Mouse (Mus musculus): ENCODE measurements around the gene Dlgap3. TPM values are rescaled to one million over a fixed set of nuclear protein-coding genes. Genes with fewer than 3 reads are reported as not detected.

Gene Dlgap3
- polyA plus RNA-seq, 1 experiment = 0.54 TPM

- no peaks in the 10 kb centered on the region for H3K4me1 ChIP-seq (ENCODE audit: control insufficient read depth, insufficient read depth, low read length)
- DNase-seq = no peak
- 73% methylated on average over 4 of the region's 4 CpGs for WGBS
- no peak overlapping the region for H3K4me3 ChIP-seq (replicated peaks; ENCODE audit: extremely low read depth, low read depth, low read length)
- TF ChIP-seq CTCF (IDR thresholded peaks at IDR 0.05; ENCODE audit: insufficient read depth, low read length) = no peak
- TF ChIP-seq POLR2A (IDR thresholded peaks at IDR 0.05; ENCODE audit: borderline replicate concordance, extremely low read depth, low read depth, low read length) = no peak
Observed at GRCm38 (mm10) chr4:127157746-127158145, 11.3 kb upstream of the Dlgap3 start.

GRCm38 (mm10) chr4:127163926-127164325 lies 5.1 kb upstream of the Dlgap3 start:
- 58% methylated on average over 8 of the region's 8 CpGs for WGBS

GRCm38 (mm10) chr4:127167096-127167495 lies 1.9 kb upstream of the Dlgap3 start:
- WGBS = 68% methylated on average over 5 of the region's 5 CpGs
- TF ChIP-seq POLR2A (IDR thresholded peaks at IDR 0.05; ENCODE audit: borderline replicate concordance, extremely low read depth, low read depth, low read length) = no peak
- TF ChIP-seq CTCF (IDR thresholded peaks at IDR 0.05; ENCODE audit: insufficient read depth, low read length) = no peak
- Histone ChIP-seq H3K4me3 (replicated peaks; ENCODE audit: extremely low read depth, low read depth, low read length) (no peak overlapping the region), H3K4me1 (ENCODE audit: control insufficient read depth, insufficient read depth, low read length) (no peaks in the 10 kb centered on the region)
- DNase-seq = no peak

More at GRCm38 (mm10) chr4:127163926-127164325, 5.1 kb upstream of the Dlgap3 start:
- TF ChIP-seq CTCF (IDR thresholded peaks at IDR 0.05; ENCODE audit: insufficient read depth, low read length) = no peak
- TF ChIP-seq POLR2A (IDR thresholded peaks at IDR 0.05; ENCODE audit: borderline replicate concordance, extremely low read depth, low read depth, low read length) = no peak
- Histone ChIP-seq H3K4me1 (ENCODE audit: control insufficient read depth, insufficient read depth, low read length) (no peaks in the 10 kb centered on the region), H3K4me3 (replicated peaks; ENCODE audit: extremely low read depth, low read depth, low read length) (no peak overlapping the region)
- no peak for DNase-seq

- TF ChIP-seq CTCF (IDR thresholded peaks at IDR 0.05; ENCODE audit: insufficient read depth, low read length) (no peak), POLR2A (IDR thresholded peaks at IDR 0.05; ENCODE audit: borderline replicate concordance, extremely low read depth, low read depth, low read length) (no peak)
- Histone ChIP-seq H3K4me1 (ENCODE audit: control insufficient read depth, insufficient read depth, low read length) (no peaks in the 10 kb centered on the region), H3K4me3 (replicated peaks; ENCODE audit: extremely low read depth, low read depth, low read length) (no peak overlapping the region)
- no peak for DNase-seq
- WGBS = 18% methylated on average over 8 of the region's 8 CpGs
Observed at GRCm38 (mm10) chr4:127167731-127168130, 1.3 kb upstream of the Dlgap3 start.

GRCm38 (mm10) chr4:127168211-127168913 lies 642 bp upstream of the Dlgap3 start:
- no peak for DNase-seq
- Histone ChIP-seq H3K4me1 (ENCODE audit: control insufficient read depth, insufficient read depth, low read length) (no peaks in the 10 kb centered on the region), H3K4me3 (replicated peaks; ENCODE audit: extremely low read depth, low read depth, low read length) (peak overlapping the region; percentile 40)
- no peak for TF ChIP-seq CTCF (IDR thresholded peaks at IDR 0.05; ENCODE audit: insufficient read depth, low read length)
- no peak for TF ChIP-seq POLR2A (IDR thresholded peaks at IDR 0.05; ENCODE audit: borderline replicate concordance, extremely low read depth, low read depth, low read length)
- WGBS = 1% methylated on average over 39 of the region's 39 CpGs

GRCm38 (mm10) chr4:127169346-127170221 lies 580 bp downstream of the Dlgap3 start:
- no peak for TF ChIP-seq POLR2A (IDR thresholded peaks at IDR 0.05; ENCODE audit: borderline replicate concordance, extremely low read depth, low read depth, low read length)
- no peak for TF ChIP-seq CTCF (IDR thresholded peaks at IDR 0.05; ENCODE audit: insufficient read depth, low read length)
- no peak for DNase-seq
- 4% methylated on average over 45 of the region's 51 CpGs for WGBS
- H3K4me3 ChIP-seq (replicated peaks; ENCODE audit: extremely low read depth, low read depth, low read length) = peak overlapping the region; percentile 21
- H3K4me1 ChIP-seq (ENCODE audit: control insufficient read depth, insufficient read depth, low read length) = no peaks in the 10 kb centered on the region

GRCm38 (mm10) chr4:127170866-127171265 lies 1.9 kb downstream of the Dlgap3 start:
- TF ChIP-seq CTCF (IDR thresholded peaks at IDR 0.05; ENCODE audit: insufficient read depth, low read length) = no peak
- no peak for TF ChIP-seq POLR2A (IDR thresholded peaks at IDR 0.05; ENCODE audit: borderline replicate concordance, extremely low read depth, low read depth, low read length)
- H3K4me3 ChIP-seq (replicated peaks; ENCODE audit: extremely low read depth, low read depth, low read length) = no peak overlapping the region

GRCm38 (mm10) chr4:127171341-127171905 lies 2.4 kb downstream of the Dlgap3 start:
- TF ChIP-seq CTCF (IDR thresholded peaks at IDR 0.05; ENCODE audit: insufficient read depth, low read length) (no peak), POLR2A (IDR thresholded peaks at IDR 0.05; ENCODE audit: borderline replicate concordance, extremely low read depth, low read depth, low read length) (no peak)
- DNase-seq = no peak
- Histone ChIP-seq H3K4me1 (ENCODE audit: control insufficient read depth, insufficient read depth, low read length) (no peaks in the 10 kb centered on the region), H3K4me3 (replicated peaks; ENCODE audit: extremely low read depth, low read depth, low read length) (no peak overlapping the region)
- 55% methylated on average over 4 of the region's 4 CpGs for WGBS

More at GRCm38 (mm10) chr4:127170866-127171265, 1.9 kb downstream of the Dlgap3 start:
- no peak for DNase-seq
- 46% methylated on average over 5 of the region's 5 CpGs for WGBS
- no peaks in the 10 kb centered on the region for H3K4me1 ChIP-seq (ENCODE audit: control insufficient read depth, insufficient read depth, low read length)

- H3K4me1 ChIP-seq (ENCODE audit: control insufficient read depth, insufficient read depth, low read length) = no peaks in the 10 kb centered on the region
- WGBS = 25% methylated on average over 7 of the region's 7 CpGs
- H3K4me3 ChIP-seq (replicated peaks; ENCODE audit: extremely low read depth, low read depth, low read length) = no peak overlapping the region
- TF ChIP-seq POLR2A (IDR thresholded peaks at IDR 0.05; ENCODE audit: borderline replicate concordance, extremely low read depth, low read depth, low read length) (no peak), CTCF (IDR thresholded peaks at IDR 0.05; ENCODE audit: insufficient read depth, low read length) (no peak)
- DNase-seq = no peak
Observed at GRCm38 (mm10) chr4:127172119-127172518, 3.1 kb downstream of the Dlgap3 start.

Data from lung, adult 2 months (tissue).